Mouse (Mus musculus): ENCODE measurements around the gene Sh3d21. TPM values are rescaled to one million over a fixed set of nuclear protein-coding genes. Genes with fewer than 3 reads are reported as not detected.

Sh3d21 gene
- total RNA-seq, 1 experiment from 2014 or later = 3.2 TPM

- no peak for DNase-seq
Measured at GRCm38 (mm10) chr4:126145396-126145795, 17.9 kb downstream of the Sh3d21 start.

GRCm38 (mm10) chr4:126141021-126141420 is 22.3 kb downstream of the Sh3d21 start:
- DNase-seq = no peak

GRCm38 (mm10) chr4:126137773-126138172 is 25.5 kb downstream of the Sh3d21 start:
- no peak for DNase-seq

GRCm38 (mm10) chr4:126134639-126135038 is 28.7 kb downstream of the Sh3d21 start:
- DNase-seq = no peak

- DNase-seq = no peak
Measured at GRCm38 (mm10) chr4:126134236-126134635, 29.1 kb downstream of the Sh3d21 start.

- no peak for DNase-seq
Measured at GRCm38 (mm10) chr4:126132636-126133264, 30.5 kb downstream of the Sh3d21 start.

- DNase-seq = peak; percentile 53
Measured at GRCm38 (mm10) chr4:126131290-126132121, 31.8 kb downstream of the Sh3d21 start.

- DNase-seq = no peak
Measured at GRCm38 (mm10) chr4:126130502-126130901, 32.8 kb downstream of the Sh3d21 start.

- no peak for DNase-seq
Measured at GRCm38 (mm10) chr4:126123309-126124040, 39.8 kb downstream of the Sh3d21 start.

GRCm38 (mm10) chr4:126120506-126120905 is 42.8 kb downstream of the Sh3d21 start:
- no peak for DNase-seq

GRCm38 (mm10) chr4:126120052-126120451 is 43.2 kb downstream of the Sh3d21 start:
- no peak for DNase-seq

GRCm38 (mm10) chr4:126119051-126119450 is 44.2 kb downstream of the Sh3d21 start:
- no peak for DNase-seq

- DNase-seq = no peak
Measured at GRCm38 (mm10) chr4:126118651-126119050, 44.6 kb downstream of the Sh3d21 start.

GRCm38 (mm10) chr4:126117116-126117515 is 46.2 kb downstream of the Sh3d21 start:
- no peak for DNase-seq

GRCm38 (mm10) chr4:126115871-126116521 is 47.3 kb downstream of the Sh3d21 start:
- no peak for DNase-seq

GRCm38 (mm10) chr4:126115411-126115810 is 47.9 kb downstream of the Sh3d21 start:
- no peak for DNase-seq

- peak; percentile 76 for DNase-seq
Measured at GRCm38 (mm10) chr4:126113943-126114342, 49.3 kb downstream of the Sh3d21 start.

- no peak for DNase-seq
Measured at GRCm38 (mm10) chr4:126113243-126113642, 50.0 kb downstream of the Sh3d21 start.

GRCm38 (mm10) chr4:126111153-126111549 is 52.1 kb downstream of the Sh3d21 start:
- peak; percentile 33 for DNase-seq

GRCm38 (mm10) chr4:126110374-126111152 is 52.7 kb downstream of the Sh3d21 start:
- peak; percentile 81 for DNase-seq

- DNase-seq = peak; percentile 28
Measured at GRCm38 (mm10) chr4:126109613-126110373, 53.5 kb downstream of the Sh3d21 start.
